Mouse (Mus musculus) lung, adult 18-20 months (tissue): ENCODE data around the gene Olfr552.
A peak's percentile ranks its signal among the peaks of the same experiment; 100 is the strongest.
"Not testable (repeated sequence)": the region's sequence is repeated elsewhere in the genome, so short reads cannot be mapped to it uniquely, and the experiment has no call there.

Source experiments
- DNase-seq, 2 experiments: peaks; one replicate each; pipeline ENCODE4 v3.0.0; 2022; ENCODE audit warnings: mixed read lengths in 2 of 2

The Olfr552 gene

DNA sequence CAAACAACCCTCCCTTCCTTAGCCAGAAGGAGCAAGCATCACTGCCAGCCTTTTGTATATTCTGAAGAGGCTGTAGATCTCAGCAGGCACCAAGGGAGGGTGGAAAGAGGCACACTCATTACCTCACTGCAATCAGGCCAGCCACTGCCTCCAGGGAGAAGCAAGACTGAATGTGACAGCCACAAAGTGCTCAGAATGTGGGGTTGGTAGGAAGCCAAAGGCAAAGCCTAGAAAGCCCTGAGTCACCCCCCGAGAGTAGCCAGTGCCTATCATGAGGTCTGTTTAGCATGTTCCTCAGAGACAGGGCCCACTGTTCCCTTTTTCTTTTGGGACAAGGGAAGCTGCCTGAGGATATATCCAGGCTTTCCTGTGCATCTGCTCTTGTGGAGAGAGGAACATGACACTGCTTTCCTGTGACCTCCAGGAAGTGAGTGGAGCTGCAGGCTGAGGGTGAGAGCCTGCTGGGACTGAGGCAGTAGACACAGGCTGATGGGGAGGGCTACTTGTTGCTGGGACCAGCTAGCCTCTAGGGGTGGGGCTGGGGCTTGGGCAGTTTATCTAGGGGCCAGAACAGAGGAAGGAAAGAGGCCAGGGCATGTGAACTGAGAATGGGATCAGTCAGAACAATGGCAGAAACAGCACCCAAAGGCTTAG lies at the start of gene Olfr552:
Gene Olfr552 (plus strand): TSS at position 393 of the 654 bp plus-strand sequence.
- no peak for DNase-seq

DNA sequence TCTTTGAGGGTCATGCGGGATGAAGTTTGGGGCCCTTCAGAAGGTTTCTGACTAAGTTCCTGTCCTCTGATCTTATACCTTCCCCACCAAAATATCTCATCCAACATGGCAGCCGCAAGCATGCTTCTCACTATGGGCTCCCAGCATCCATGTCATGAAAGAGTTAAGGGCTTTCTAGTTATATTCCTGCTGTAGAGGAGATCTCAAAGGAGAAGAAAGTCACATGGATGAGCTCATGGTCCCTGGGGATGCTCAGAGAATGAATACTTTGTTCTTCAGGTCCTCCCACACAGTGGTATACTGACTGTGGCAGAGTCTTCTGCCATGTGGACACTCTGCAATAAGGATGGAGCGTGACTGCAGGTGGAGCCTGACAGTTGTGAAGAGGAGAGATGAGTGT lies 48.0 kb upstream of the Olfr552 start, which contains the start of gene Olfr549:
Gene Olfr549 (plus strand): TSS at position 301 of the 400 bp plus-strand sequence.
- DNase-seq = no peak

GRCm38 (mm10) chr7:102553279-102553678 lies 44.3 kb upstream of the Olfr552 start:
- no peak for DNase-seq

DNA sequence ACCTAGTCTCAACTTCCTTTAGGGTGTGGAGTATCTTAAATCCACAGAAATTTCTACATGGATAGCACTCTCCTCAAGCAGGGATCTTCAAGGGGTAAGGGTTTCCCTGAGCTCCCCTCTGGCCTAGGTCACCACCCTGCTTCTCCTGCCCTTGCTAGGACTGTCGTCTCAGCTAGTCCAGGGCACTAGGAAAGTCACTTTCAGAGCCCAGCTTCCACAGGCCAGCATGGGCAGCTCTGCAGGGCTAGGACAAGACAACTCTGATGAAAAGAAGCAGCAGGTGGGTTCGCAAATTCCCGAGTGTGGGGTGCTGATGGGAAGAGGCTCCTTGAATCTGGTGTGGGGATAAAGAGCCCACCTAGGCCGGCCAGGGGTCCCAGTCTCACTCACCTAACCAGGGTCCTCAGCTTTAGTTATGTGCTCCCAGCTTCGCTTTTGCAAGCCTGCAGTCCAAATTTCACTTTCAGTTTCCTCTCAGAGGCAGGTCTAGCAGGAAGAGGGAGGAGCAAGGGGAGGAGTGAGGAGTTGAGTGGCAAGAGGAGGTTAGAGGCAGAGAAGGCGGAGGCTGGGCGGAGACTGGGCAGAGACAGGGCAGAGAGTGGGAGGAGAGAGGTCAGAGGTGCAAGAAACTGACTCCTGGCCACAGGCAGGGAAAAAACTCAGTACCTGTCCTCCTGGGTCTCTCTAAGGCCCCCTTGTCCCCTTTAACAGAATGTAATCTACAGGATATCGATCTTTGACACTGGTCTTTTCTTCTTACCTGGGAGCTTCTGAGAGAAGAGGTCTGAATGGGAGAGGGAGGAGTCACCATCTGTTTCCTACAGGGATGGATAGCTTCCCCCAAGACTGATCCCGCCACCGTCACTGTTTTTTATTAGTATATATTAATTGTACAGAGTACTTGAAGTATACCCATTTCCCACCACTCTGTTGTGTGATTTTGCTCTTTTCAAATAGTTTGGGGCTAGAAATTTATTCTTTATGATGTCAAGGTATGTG lies 32.3 kb upstream of the Olfr552 start, which contains the start of gene Trim21:
Gene Trim21 (minus strand): TSS at position 488 of the 999 bp plus-strand sequence.
- peak; percentile 96 to 97 for DNase-seq

GRCm38 (mm10) chr7:102566219-102566618 lies 31.4 kb upstream of the Olfr552 start:
- no peak for DNase-seq

- no peak for DNase-seq
These were observed 26.4 kb upstream of the Olfr552 start, which contains the start of gene Olfr550 for GRCm38 (mm10) chr7:102571142-102571541. Olfr550 (plus strand) TSS chr7:102571442.

- no peak for DNase-seq
These were observed 24.3 kb upstream of the Olfr552 start for GRCm38 (mm10) chr7:102573174-102573830.

GRCm38 (mm10) chr7:102575998-102576397 lies 21.6 kb upstream of the Olfr552 start:
- no peak for DNase-seq

DNA sequence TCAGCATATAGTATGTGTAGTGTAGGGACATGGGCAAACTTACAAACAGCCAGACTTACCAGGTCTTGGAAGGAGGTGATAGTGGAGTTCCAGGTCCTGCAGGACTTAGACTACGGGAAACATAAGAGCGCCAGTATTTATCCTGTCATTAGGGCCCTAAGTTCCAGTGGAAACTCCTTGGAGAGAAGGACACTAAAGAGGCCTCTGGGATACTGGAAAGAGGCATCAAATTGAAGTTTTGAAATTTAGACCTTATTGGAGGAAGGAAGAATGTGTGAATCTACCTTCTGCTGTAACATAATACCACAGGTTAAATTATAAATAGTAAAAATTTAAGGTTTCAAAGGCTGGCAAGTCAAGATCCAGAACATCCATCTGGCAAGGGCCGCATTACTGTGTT lies 5.8 kb upstream of the Olfr552 start, which contains the start of gene Olfr551:
Gene Olfr551 (minus strand): TSS at position 101 of the 400 bp plus-strand sequence.
- no peak for DNase-seq

- DNase-seq = no peak
These were observed 20.5 kb downstream of the Olfr552 start, which contains the start of gene Olfr553 for GRCm38 (mm10) chr7:102618118-102618517. Olfr553 (minus strand) TSS chr7:102618218.

DNA sequence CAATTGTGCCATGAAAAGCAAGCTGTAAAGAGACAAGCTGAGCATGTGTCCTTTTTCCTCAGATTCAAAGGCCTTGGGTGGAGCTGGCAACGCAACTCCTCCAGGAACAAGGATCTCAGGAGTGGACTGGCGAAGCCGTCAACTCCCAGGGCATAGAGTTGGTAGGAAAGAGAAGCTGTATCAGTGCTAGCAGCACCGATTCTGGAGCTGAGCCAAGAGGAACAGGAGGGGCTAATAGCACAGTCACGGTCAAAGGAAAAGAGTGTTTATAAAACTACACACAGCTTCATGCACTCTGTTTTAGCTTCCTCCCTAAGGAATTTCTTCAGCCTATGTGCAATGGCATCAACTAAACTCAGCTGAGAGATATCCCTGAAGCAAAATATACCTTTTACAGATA lies 22.0 kb downstream of the Olfr552 start:
- DNase-seq = peak; percentile 32 to 48

DNA sequence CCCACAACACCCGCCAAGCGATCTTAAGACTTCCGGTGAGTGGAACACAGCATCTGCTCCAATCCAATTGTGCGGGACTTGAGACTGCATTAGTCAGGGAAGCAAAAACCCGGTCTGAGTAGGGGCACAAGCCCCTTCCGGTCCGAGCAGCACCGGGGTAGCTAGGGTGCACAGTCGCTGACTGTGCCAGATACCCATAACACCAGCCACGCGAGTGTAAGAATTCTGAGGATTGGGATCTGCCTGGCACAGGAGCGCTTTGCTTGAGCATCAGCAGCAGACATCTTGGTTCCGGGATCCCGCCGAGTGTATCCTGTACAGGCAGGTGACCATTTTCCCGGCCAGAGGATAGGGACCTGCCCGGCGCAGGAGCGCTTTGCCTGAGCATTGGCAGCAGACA lies 22.8 kb downstream of the Olfr552 start:
- not testable (repeated sequence) for DNase-seq

DNA sequence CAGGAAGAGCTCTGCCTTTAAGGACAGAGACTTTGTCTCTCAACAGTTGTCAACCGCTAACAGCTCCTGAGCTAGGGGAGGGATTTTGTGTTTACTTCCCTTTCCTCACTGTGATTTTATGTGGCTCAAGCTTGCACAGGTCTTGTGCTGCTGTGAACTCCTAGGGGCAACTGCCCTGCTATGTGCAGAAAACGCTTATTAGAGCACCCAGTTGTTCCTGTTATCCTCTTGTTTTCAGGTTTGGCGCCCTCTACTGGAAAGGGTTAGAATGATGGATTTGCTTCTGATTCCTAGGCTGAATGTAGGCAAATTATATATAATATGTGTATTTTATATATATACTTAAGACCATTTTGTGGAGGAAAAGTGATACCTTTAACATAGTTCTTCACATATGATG lies 39.1 kb downstream of the Olfr552 start:
- DNase-seq = peak in 1 of 2 experiments; percentile 52

DNA sequence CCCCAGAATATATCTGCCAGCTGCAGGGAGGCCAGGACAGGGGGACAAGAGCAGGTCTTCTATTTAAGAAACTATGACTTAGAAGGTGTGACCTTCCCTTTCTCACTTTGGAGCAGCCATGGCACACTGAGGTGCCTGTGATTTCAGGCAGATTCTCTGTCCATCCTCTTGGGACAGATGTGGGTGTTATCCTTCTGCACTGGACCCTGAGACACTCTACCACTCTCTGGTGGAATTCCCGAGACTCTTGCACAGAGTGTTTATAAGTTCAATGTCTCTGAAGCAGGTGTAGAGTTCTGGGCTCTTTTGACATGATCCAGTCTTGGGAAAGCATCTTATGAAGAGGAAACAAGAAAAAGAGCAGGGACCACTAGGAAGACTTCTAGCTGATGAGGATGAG lies 40.6 kb downstream of the Olfr552 start, which contains the start of gene Olfr554:
Gene Olfr554 (plus strand): TSS at position 301 of the 400 bp plus-strand sequence.
- DNase-seq = no peak

DNA sequence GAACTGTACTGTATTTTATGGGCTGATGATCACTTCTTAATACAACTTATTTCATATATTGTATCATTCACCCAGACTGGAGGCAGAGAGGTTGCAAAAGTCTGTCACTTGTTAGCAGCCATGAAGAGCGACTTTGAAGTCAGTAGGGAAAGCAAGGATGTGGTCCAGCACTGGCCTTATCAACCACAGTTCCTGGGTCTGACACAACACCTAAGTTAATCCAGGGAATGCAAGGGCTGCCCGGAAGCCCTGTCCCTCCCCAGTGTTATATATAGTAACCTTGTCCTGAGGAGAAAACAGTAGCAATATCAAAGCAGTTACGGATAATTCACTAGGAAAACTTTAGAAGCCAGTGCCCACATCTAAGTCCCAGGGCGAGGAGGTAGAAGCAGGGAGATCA lies 47.4 kb downstream of the Olfr552 start:
- not testable (repeated sequence) for DNase-seq
